Mouse (Mus musculus) kidney, embryonic 16.5 days (tissue): ENCODE data around the gene Scaf4. TPM values are rescaled to one million over a fixed set of nuclear protein-coding genes. Genes with fewer than 3 reads are reported as not detected.
A peak's percentile ranks its signal among the peaks of the same experiment; 100 is the strongest.
"Not testable (repeated sequence)": the region's sequence is repeated elsewhere in the genome, so short reads cannot be mapped to it uniquely, and the experiment has no call there.

Source experiments
- ATAC-seq: fragments of 200-750 bp; cut with Nextera tagmentation; 2 replicates; pipeline ENCODE4 v1.8.0; 2017; ENCODE audit warnings: moderate TSS enrichment; ENCODE audit not compliant: low FRiP score, low TSS enrichment
- H3K27ac ChIP-seq: fragments of 300-500 bp; sonication (generic); 2 replicates; pipeline ENCODE4 v1.5.1; 2014; ENCODE audit warnings: low read length
- H3K27me3 ChIP-seq: fragments of 300-500 bp; sonication (generic); 2 replicates; pipeline ENCODE4 v1.6.1; 2014; ENCODE audit warnings: low read length, control low read depth, mixed read lengths; ENCODE audit not compliant: insufficient read depth
- H3K36me3 ChIP-seq: fragments of 300-500 bp; sonication (generic); 2 replicates; pipeline ENCODE4 v1.6.1; 2014; ENCODE audit warnings: low read length, control low read depth, mixed read lengths; ENCODE audit not compliant: insufficient read depth
- H3K4me1 ChIP-seq: fragments of 300-500 bp; sonication (generic); 2 replicates; pipeline ENCODE4 v1.6.1; 2014; ENCODE audit warnings: low read length, control low read depth, mixed read lengths; ENCODE audit not compliant: insufficient read depth
- H3K4me2 ChIP-seq: fragments of 300-500 bp; sonication (generic); replicated peaks from 2 replicates; pipeline ENCODE4 v1.6.1; 2014; ENCODE audit warnings: low read depth, low read length
- H3K4me3 ChIP-seq: fragments of 300-500 bp; sonication (generic); 2 replicates; pipeline ENCODE4 v1.5.1; 2014; ENCODE audit warnings: mild to moderate bottlenecking, low read length
- H3K9ac ChIP-seq: fragments of 300-500 bp; sonication (generic); replicated peaks from 2 replicates; pipeline ENCODE4 v1.6.1; 2014; ENCODE audit warnings: low read length
- H3K9me3 ChIP-seq: fragments of 300-500 bp; sonication (generic); 2 replicates; pipeline ENCODE4 v1.6.1; 2016; ENCODE audit warnings: low read length, control low read depth
- WGBS: fragments of 180-500 bp; shearing (Covaris S2); extraction: QIAGEN DNeasy Blood & Tissue Kit; methylation state at CpG from one replicate; pipeline ENCODE4 v1.1.7; 2014; 5-methylcytosine and 5-hydroxymethylcytosine counted together
- polyA plus RNA-seq: library from polyadenylated mRNA; unstranded; fragments of >200 nt; fragmentation: Nextera tagmentation; extraction: Ambion mirVana; gene quantifications from 2 replicates; pipeline ENCODE4 v1.2.1, GENCODE M21; 2015

Gene Scaf4
- polyA plus RNA-seq, 1 experiment from 2014 or later: 22.1 TPM

DNA sequence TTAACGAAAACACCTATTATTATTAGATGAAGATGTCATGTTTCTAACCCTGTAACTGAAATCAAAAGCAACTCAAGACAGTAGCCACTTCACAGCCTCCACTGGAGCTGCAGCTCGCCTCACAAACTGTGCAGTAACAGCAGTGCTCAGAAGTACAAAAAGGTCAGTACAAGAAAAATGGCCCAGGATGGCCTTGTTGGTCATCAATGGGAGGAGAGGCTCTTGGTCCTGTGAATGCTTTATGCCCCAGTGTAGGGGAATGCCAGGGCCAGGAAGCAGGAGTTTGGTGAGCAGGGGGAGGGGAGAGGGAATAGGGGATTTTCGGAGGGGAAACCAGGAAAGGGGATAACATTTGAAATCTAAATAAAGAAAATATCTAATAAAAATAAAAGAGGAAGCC lies 33.0 kb downstream of the Scaf4 start:
- H3K27me3 ChIP-seq, H3K27ac ChIP-seq, H3K9ac ChIP-seq, H3K4me1 ChIP-seq, H3K4me2 ChIP-seq, ATAC-seq, H3K4me3 ChIP-seq, H3K9me3 ChIP-seq: not testable (repeated sequence)
- peaks cover 63% of the 10 kb centered on the region for H3K36me3 ChIP-seq
- WGBS: 88% methylated on average over 3 of the region's 3 CpGs

DNA sequence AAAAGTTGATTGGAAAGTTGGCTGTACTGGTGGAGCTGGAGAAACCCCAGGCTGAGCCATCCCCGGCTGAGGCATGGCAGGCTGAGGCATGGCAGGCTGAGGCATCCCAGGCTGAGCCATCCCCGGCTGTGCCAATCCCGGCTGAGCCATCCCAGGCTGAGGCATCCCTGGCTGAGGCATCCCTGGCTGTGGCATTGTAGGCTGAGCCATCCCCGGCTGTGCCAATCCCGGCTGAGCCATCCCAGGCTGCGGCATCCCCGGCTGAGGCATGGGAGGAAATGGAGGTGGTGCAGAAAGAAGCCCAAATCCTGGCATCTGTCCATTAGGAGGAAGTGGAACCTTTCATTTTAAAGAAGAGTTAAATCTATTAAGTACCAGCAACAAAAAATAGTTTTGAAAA lies 34.2 kb downstream of the Scaf4 start:
- H3K4me1 ChIP-seq: no peaks in the 10 kb centered on the region
- no peak for ATAC-seq
- no peaks in the 10 kb centered on the region for H3K9me3 ChIP-seq

DNA sequence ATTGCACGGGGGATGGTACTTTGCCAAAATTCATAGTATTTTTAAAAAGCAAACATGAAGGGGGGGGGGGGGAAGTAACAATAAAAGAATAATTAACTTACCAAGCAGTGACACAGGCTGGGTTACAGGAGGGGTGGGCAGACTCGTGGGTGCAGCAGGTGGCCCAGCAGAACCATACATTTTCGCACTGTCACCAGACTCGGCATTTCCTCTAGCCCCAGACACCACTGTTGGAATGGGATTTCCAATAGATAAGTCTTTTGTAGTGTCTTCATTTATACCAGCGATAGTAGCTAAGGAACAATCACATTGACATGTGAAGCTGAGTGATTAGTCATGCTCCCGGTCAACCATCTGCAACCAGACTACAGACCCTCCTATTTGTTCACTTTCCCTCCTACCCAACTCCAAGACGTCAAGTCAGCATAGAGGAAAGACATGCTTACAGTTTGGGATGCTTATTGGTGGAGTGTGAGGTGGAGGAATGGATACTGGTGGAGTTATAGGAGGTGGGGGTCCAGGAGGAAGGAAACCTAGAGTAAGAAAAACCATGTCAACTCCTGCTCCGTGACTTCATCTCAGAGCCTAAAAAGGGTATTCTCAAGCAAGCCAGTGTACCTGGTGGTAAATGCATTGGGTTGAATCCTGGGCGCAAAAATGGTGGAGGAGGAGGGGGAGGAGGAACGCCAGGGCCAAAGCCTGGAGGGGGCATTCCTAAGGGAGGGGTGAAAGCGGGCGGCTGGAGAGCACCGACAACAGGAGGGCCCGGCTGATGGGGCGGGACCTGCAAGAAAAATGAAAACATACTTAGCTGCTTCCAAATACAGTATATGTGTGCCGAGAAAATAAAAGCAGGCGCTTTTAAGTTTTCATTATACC lies 41.6 kb downstream of the Scaf4 start:
- Histone ChIP-seq H3K27me3 (no peaks in the 10 kb centered on the region), H3K27ac (no peak overlapping the region), H3K9ac (no peak overlapping the region), H3K4me1 (no peaks in the 10 kb centered on the region), H3K9me3 (no peaks in the 10 kb centered on the region), H3K36me3 (peaks cover 81% of the 10 kb centered on the region), H3K4me2 (no peak overlapping the region), H3K4me3 (no peak overlapping the region)
- ATAC-seq: no peak
- WGBS: 85% methylated on average over 17 of the region's 17 CpGs

More for the DNA sequence above, 34.2 kb downstream of the Scaf4 start:
- Histone ChIP-seq H3K4me2 (no peak overlapping the region), H3K27me3 (no peaks in the 10 kb centered on the region), H3K36me3 (peaks cover 70% of the 10 kb centered on the region), H3K4me3 (no peak overlapping the region), H3K27ac (no peak overlapping the region), H3K9ac (no peak overlapping the region)
- whole genome bisulfite sequencing: 92% methylated on average over 7 of the region's 7 CpGs

- H3K27me3 ChIP-seq: no peaks in the 10 kb centered on the region
- no peak overlapping the region for H3K27ac ChIP-seq
- peaks cover 75% of the 10 kb centered on the region for H3K36me3 ChIP-seq
- H3K9me3 ChIP-seq: no peaks in the 10 kb centered on the region
- no peak overlapping the region for H3K4me2 ChIP-seq
- 79% methylated on average over 4 of the region's 4 CpGs for WGBS
- no peak overlapping the region for H3K9ac ChIP-seq
- H3K4me3 ChIP-seq: no peak overlapping the region
- no peak for ATAC-seq
- H3K4me1 ChIP-seq: no peaks in the 10 kb centered on the region
Observed at GRCm38 (mm10) chr16:90241875-90242274, 42.4 kb downstream of the Scaf4 start.

DNA sequence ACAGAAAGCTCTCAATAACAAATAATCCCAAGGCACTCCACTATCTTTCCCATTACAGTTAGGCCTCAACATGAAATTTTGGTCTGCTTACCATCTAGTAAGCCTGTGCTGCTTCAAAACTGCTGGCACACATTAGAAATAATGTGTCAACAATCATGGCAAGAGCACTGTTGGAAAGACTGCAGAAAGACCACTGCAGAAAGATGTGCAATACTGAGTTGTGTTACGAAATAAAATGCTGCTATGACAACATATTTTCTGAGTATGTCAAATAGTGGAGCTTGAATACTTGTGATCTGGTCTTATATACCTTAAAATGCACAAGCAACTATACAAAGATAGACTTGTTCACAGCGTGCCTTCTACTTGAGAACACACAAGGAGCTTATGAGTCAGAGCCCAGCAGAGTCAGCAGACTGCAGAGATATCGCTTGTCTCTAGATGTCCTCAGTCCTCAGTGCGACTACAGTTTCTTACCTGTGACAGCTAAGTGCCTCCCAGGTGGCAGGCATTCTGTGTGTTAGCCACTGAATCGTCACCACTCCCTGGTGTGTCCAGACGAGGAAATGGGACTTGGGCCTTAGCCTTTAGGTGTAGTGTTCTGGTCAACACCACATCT lies 45.1 kb downstream of the Scaf4 start:
- Histone ChIP-seq H3K4me1 (0 out of 2 replicates have a peak, but pooled peaks cover 5% of the 10 kb centered on the region), H3K9me3 (no peaks in the 10 kb centered on the region), H3K27ac (no peak overlapping the region), H3K9ac (no peak overlapping the region), H3K36me3 (peaks cover 55% of the 10 kb centered on the region), H3K4me3 (no peak overlapping the region), H3K4me2 (no peak overlapping the region), H3K27me3 (no peaks in the 10 kb centered on the region)
- WGBS: 93% methylated on average over 6 of the region's 6 CpGs
- ATAC-seq: no peak

- Histone ChIP-seq H3K9me3 (no peaks in the 10 kb centered on the region), H3K27me3 (no peaks in the 10 kb centered on the region), H3K4me3 (no peak overlapping the region), H3K4me1 (0 out of 2 replicates have a peak, but pooled peaks cover 5% of the 10 kb centered on the region), H3K36me3 (peaks cover 18% of the 10 kb centered on the region), H3K4me2 (no peak overlapping the region), H3K27ac (no peak overlapping the region), H3K9ac (no peak overlapping the region)
- WGBS: 84% methylated on average over 3 of the region's 3 CpGs
- ATAC-seq: no peak
Observed at GRCm38 (mm10) chr16:90235188-90235587, 49.1 kb downstream of the Scaf4 start.

GRCm38 (mm10) chr16:90234617-90235016 lies 49.7 kb downstream of the Scaf4 start:
- Histone ChIP-seq H3K4me2 (no peak overlapping the region), H3K9ac (no peak overlapping the region), H3K27me3 (no peaks in the 10 kb centered on the region), H3K9me3 (no peaks in the 10 kb centered on the region), H3K27ac (no peak overlapping the region), H3K36me3 (peaks cover 18% of the 10 kb centered on the region), H3K4me1 (0 out of 2 replicates have a peak, but pooled peaks cover 5% of the 10 kb centered on the region), H3K4me3 (no peak overlapping the region)
- 51% methylated on average over 6 of the region's 6 CpGs for WGBS
- ATAC-seq: no peak

DNA sequence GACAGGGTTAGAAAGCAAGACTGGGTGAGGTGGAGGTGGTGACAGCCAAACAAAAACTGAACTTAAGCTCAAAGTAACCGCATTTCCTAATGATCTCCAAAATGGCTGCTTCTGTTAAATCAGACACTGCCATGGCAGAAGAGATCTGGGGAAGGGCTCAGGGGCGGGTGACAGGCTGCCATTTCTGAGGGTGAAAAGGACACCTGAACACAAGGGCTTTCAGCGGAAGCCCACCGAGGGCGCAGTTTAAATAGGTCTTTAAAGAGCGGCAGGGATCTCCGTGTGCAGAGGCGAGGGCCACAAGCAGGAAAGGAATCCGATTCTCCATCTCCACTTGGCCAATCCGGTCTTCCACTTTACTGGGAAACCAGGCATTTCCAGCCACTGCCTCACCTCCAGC lies 50.6 kb downstream of the Scaf4 start:
- Histone ChIP-seq H3K27ac (no peak overlapping the region), H3K27me3 (no peaks in the 10 kb centered on the region), H3K4me1 (0 out of 2 replicates have a peak, but pooled peaks cover 5% of the 10 kb centered on the region), H3K4me2 (no peak overlapping the region), H3K9ac (no peak overlapping the region), H3K36me3 (peaks cover 17% of the 10 kb centered on the region), H3K9me3 (no peaks in the 10 kb centered on the region), H3K4me3 (no peak overlapping the region)
- no peak for ATAC-seq
- WGBS: 93% methylated on average over 10 of the region's 10 CpGs

DNA sequence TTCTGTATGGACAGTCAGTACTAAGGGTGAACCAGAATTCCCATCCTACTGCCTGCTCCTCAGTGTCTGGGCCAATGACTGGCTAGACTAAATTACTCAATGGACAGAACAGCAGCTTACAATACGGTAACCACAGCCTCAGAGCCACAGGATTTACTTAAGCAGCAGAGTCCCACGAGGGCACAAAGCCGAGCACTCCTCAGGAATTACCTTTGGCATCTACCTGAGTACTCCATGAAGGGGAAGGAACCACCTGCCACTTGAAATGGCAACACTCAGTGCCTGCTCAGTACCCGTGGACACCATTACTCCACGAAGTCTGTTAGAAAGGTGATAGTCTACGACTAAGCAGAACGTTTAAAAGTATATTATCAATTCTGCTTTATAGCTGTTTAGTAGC lies 53.0 kb downstream of the Scaf4 start:
- H3K4me2 ChIP-seq: no peak overlapping the region
- no peak for ATAC-seq
- 88% methylated on average over 7 of the region's 7 CpGs for WGBS
- no peak overlapping the region for H3K27ac ChIP-seq
- H3K4me1 ChIP-seq: 0 out of 2 replicates have a peak, but pooled peaks cover 5% of the 10 kb centered on the region
- no peak overlapping the region for H3K9ac ChIP-seq
- no peaks in the 10 kb centered on the region for H3K9me3 ChIP-seq
- H3K36me3 ChIP-seq: peaks cover 26% of the 10 kb centered on the region
- no peak overlapping the region for H3K4me3 ChIP-seq
- no peaks in the 10 kb centered on the region for H3K27me3 ChIP-seq

DNA sequence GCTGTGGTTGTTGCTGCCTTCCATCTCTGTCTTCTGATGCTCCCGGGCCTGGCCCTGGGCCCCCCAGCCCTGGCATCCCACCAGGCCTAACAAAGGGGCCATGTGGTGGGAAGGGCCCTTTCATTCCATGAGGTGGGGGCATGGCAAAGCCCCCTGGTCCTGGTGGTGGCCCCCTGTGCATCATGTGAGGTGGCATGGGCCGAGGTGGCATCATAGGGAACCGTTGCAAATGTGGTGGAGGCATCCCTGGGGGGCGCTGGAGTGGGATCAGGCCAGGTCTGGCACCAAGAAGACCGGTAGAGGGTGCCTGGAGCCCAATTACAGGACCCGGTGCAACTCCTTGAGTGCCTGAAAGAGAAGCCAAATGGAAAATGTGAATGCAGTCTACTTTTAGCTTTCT lies 54.4 kb downstream of the Scaf4 start:
- H3K27me3 ChIP-seq: no peaks in the 10 kb centered on the region
- no peak overlapping the region for H3K4me3 ChIP-seq
- H3K9ac ChIP-seq: no peak overlapping the region
- H3K4me2 ChIP-seq: no peak overlapping the region
- peaks cover 37% of the 10 kb centered on the region for H3K36me3 ChIP-seq
- H3K4me1 ChIP-seq: 0 out of 2 replicates have a peak, but pooled peaks cover 2% of the 10 kb centered on the region
- 88% methylated on average over 6 of the region's 6 CpGs for WGBS
- H3K27ac ChIP-seq: no peak overlapping the region
- peak; percentile 42; the same call in 1 of the 2 replicates for ATAC-seq
- no peaks in the 10 kb centered on the region for H3K9me3 ChIP-seq
